1 mouse cellular context compared by ENCODE assay signal in genomic region chr11:115632247-115632646, GRCm38 (mm10).
A peak's percentile ranks its signal among the peaks of the same experiment; 100 is the strongest.
TF ChIP-seq lines count a peak whose summit lies in the region.

No protein-coding gene starts in this region.

TF ChIP-seq in CH12.LX, 34 proteins besides CTCF, POLR2A, EP300 and RAD21:
- TF ChIP-seq IRF4 (IDR thresholded peaks at IDR 0.05; ENCODE audit: low read depth, low read length) (no peak; the same call in 1 of the 2 replicates), SMC3 (IDR thresholded peaks at IDR 0.05; ENCODE audit: low read depth, low read length) (no peak), USF2 (conservative IDR thresholded peaks at IDR 0.05; ENCODE audit: low read depth, low read length) (no peak), SIN3A (IDR thresholded peaks at IDR 0.05; ENCODE audit: low read length) (no peak), ELF1 (IDR thresholded peaks at IDR 0.05; ENCODE audit: low read depth, low read length) (peak; percentile 18; the same call in 1 of the 2 replicates), TCF12 (IDR thresholded peaks at IDR 0.05; ENCODE audit: low read depth, low read length) (no peak), MAX (IDR thresholded peaks at IDR 0.05; ENCODE audit: low read length) (0 out of 2 replicates have a peak, but pooled peaks have one; percentile 15), ZKSCAN1 (IDR thresholded peaks at IDR 0.05; ENCODE audit: borderline replicate concordance, low read depth, low read length) (no peak), ZMIZ1 (IDR thresholded peaks at IDR 0.05; ENCODE audit: low read depth, low read length) (no peak), MAFK (IDR thresholded peaks at IDR 0.05; ENCODE audit: insufficient replicate concordance, low read length) (no peak), ETS1 (conservative IDR thresholded peaks at IDR 0.05; ENCODE audit: low read depth, low read length) (0 out of 2 replicates have a peak, but pooled peaks have one; percentile 26), POLR2AphosphoS2 (IDR thresholded peaks at IDR 0.05; ENCODE audit: low read depth, low read length) (no peak), MYC (IDR thresholded peaks at IDR 0.05; ENCODE audit: low read depth, low read length) (no peak), UBTF (IDR thresholded peaks at IDR 0.05; ENCODE audit: low read depth, low read length) (no peak; the same call in 1 of the 2 replicates), RCOR1 (conservative IDR thresholded peaks at IDR 0.05; ENCODE audit: low read depth, low read length) (no peak; the same call in 1 of the 2 replicates), MXI1 (IDR thresholded peaks at IDR 0.05; ENCODE audit: low read depth, low read length) (no peak), NRF1 (IDR thresholded peaks at IDR 0.05; ENCODE audit: low read depth, low read length) (no peak), E2F4 (IDR thresholded peaks at IDR 0.05; ENCODE audit: insufficient replicate concordance, low read depth, low read length) (no peak), ZNF384 (IDR thresholded peaks at IDR 0.05; ENCODE audit: low read depth, low read length) (no peak), BHLHE40 (IDR thresholded peaks at IDR 0.05; ENCODE audit: low read depth, low read length) (peak; percentile 32; the same call in 1 of the 2 replicates), TBP (conservative IDR thresholded peaks at IDR 0.05; ENCODE audit: low read depth, low read length) (no peak), HCFC1 (IDR thresholded peaks at IDR 0.05; ENCODE audit: low read depth, low read length) (no peak), PAX5 (IDR thresholded peaks at IDR 0.05; ENCODE audit: low read length) (no peak), CHD2 (IDR thresholded peaks at IDR 0.05; ENCODE audit: low read length) (no peak), MAZ (IDR thresholded peaks at IDR 0.05; ENCODE audit: low read depth, low read length) (no peak), MEF2A (IDR thresholded peaks at IDR 0.05; ENCODE audit: borderline replicate concordance, low read depth, low read length) (peak; percentile 63), NELFE (IDR thresholded peaks at IDR 0.05; ENCODE audit: low read depth, low read length) (no peak), JUND (conservative IDR thresholded peaks at IDR 0.05; ENCODE audit: low read depth, low read length) (no peak)
TF ChIP-seq in CH12.LX: peak in this region for 5.
